Mouse (Mus musculus): ENCODE measurements at regions not wholly inside any gene's neighbourhood (a gene's known extent, or its start where the extent isn't known, plus 50 kb on each side); places are given as distances from the start of the nearest gene placed in this dataset.
"Not testable (repeated sequence)": the region's sequence is repeated elsewhere in the genome, so short reads cannot be mapped to it uniquely, and the experiment has no call there.

DNA sequence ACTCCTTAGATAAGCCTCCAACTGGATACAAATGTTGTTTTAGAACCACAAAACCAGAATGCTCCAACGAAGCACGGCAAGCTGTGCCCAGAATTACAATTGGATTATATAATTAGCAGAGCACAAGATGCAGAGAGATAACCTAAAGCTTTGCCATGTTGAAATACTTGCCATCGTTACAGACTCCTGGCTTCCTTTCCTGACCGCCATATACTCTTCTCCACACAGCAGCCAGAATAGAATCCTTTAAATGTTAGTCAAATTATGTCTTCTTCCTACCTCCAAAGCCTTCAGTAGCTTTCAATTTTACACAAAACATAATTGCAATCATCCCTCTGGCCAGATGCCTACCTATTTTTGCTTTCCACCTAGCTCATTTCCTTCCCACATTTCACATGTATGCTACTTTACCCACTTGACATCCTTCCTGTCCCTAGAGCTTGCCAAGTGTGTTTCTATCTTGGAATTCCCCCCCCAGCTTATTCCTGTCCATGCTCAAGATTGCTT lies 52.8 kb upstream of the G2e3 start:
- no peak for DNase-seq (ENCODE audit: low spot score in 2 of 2)

DNA sequence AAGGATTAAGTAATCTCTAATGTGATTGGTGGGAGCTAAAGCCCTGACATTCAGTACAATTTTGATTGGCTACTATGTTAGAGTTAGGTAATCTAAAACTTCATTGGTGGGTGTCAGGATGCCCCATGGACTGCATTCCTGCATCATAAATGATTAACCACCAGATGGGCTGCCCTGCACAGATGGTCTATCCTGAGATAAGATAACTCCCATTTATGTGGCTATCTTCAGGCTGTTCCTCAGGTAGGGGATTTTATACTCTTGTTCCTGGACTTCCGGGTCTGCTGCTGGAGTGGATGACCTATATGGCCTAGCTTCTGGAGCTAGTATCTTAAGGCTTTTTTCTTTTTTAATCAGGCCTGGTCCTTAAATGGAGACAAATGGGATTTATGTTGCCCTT lies 69.5 kb upstream of the G2e3 start:
- no peak for DNase-seq (ENCODE audit: low spot score in 2 of 2)

DNA sequence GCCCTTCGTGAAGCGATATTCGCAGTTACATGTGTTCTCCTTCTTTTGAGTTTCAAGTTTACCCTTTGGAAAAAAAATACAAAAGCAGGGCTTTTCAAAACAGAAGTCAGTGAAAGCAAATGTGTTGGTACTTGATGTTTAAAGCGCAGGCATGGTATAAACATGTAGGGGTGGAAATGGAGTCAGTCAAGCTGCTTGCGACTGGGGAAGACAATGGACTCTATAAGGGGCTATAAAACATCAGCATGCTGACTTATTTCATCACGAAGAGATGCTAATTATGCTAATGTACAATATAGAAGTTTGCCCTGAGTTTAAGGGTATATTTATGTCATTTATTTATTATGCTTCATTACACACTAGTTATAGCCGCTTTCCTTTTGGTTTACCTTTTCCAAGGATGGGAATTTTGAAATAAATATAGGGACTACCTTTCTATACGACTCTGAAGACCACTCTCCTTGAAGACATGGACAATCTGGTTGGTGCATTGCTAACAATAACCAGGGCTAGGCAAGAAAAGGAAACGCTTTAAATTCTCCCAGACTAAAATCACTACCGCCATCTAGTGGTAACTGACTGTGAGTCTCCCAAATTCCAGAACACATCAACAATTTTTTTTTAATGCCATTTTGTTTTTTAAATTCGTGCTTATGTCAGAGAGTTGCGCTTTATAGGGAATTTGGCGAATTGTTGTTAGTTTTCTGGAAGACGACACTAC lies 71.9 kb upstream of the G2e3 start:
- no peak for DNase-seq (ENCODE audit: low spot score in 2 of 2)

DNA sequence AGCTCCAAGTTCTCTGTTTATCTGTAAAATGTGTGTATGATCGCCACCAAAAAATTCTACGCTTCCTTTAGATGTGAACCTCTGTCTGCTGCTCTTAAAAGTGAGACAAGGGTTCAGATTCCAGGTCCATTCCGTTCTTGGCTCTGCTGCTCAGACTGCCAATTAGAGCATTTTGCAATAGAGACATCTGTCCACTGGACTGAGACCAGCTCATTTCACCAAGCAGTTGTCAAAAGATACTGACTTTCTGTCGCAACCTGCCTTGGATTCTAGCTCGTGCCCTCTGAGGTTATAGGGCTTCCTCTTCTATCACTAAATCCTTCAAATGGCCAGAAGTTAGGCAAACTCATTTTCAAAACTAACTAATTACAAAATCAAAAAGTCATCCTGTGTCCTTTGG lies 74.4 kb upstream of the G2e3 start:
- DNase-seq (ENCODE audit: low spot score in 2 of 2), result no peak

DNA sequence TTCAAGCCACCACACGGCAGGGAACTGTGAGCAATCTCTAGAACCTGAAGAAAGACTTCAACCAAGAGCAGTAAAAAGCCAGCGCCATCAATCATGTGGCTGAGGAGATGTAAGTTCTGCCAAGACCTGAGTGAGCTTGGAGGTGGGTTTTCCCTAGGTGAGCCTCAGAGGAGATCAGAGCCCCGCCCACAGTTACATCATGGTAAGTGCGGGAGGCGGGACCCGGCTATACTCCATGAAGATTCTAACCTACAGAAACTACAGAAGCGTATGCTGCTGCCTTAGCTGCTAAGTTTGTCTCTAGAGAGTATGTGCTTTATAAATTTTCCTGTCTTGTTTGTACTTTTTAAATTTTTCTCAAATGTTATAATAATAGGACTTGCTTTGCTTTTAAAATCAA lies 105.0 kb upstream of the G2e3 start:
- no peak for DNase-seq (ENCODE audit: low spot score in 2 of 2)

DNA sequence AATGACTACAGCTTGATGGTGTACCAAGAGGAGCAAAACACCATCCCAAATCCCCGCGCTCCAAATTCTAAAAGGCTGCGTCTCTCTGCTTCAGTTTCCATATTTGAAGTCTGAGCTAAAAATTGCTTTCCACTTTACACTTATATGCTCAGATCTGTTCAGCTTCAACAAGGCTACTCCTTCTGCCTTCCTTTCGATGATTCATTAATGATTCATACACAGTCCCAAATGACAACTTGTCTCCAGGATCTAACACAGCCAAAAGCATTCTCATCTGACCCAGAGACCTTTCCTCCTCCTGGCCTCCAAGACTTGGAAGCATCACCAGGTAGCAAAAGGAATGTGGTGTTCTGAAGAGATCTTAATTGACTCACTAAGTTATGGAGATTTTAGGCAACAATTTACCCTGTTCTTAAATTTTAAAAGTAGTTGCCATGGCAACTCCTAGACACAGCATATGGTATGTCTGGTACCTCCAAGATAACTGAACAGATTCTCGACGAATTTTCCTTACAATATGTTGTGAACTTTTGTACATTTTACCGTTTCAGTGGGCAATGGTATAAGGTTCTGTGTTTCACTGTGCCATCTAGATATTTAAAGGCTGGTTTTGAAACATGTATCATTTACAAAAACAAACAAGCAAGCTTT lies 106.6 kb upstream of the G2e3 start:
- DNase-seq (ENCODE audit: low spot score in 2 of 2), result no peak

DNA sequence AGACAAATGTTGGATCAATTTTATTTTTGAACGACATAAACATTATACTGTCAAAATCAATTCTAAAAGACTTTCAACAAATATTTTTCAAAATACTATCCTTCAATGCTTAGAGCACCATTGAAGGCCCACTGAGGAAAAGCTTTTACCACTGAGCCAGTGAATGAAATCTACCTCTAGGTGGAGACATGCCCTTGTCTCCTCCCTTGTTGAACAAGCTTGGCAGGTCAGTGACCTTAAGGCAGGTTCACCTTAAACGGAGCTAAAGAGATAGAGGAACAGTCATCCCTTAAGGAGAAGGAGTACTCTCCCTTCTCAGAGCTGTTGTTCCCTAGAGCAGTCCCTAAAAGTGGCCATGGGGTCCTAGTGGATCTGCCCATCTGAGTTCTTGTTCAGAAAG lies 136.2 kb upstream of the G2e3 start:
- DNase-seq (ENCODE audit: low spot score in 2 of 2), result no peak

DNA sequence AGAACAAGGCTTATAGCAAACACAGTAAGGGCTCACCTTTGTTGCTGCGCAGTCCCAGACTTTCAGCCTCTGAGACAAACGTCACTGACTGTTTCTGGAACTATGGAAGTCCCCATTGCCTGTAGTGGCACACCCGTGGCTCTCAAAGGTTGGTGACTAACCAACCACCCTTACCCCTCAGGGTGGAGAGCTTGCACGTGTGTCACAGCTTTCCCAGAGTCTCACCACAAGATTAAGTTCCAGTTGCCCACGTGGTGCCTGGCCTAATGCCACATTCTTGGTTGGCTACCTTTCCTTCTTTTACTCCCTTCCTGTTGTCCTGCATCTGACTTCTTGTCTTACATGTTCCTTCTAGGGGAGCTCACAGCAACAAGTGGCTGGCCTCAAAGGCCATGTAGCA lies 151.6 kb upstream of the G2e3 start:
- DNase-seq (ENCODE audit: low spot score in 2 of 2), result no peak

DNA sequence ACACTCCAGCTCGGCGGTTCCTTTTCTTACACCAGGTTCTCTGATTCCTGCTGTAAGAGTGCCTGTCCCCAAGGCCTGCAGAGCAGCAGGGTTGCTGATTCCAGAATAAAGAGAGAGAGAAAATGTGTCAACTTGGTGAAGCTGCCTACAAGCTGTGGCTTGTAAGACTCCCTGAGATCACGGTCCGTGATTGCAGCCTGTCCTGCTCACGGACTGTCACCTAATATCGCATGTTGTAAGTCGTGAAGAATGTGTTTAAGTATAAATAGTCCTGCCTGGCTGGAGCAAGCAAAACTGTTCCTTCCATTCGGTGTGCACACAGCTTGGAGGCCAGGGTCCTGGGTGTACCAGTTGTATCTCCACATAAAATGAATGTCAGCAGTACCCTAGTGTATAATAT lies 152.7 kb upstream of the G2e3 start:
- DNase-seq (ENCODE audit: low spot score in 2 of 2), result no peak

DNA sequence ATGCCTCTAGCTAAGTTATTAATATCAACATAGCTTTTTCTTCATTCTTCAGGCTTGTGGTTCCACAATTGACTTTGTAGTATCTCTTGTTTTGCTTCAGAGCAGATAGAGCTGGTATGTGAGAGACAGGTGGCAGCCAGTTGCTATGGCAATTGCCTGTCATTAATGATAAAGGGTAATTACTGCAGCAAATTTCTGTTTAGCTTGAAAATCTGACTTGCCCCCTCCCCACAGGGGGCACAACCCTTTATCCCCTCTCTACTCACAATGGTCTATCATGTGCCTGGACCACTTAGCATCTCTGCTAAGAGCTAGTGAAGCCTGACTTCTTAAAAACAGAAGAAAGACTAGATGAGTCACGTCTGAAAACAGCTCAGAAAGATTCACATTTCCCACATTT lies 157.1 kb upstream of the G2e3 start:
- no peak for DNase-seq (ENCODE audit: low spot score in 2 of 2)

DNA sequence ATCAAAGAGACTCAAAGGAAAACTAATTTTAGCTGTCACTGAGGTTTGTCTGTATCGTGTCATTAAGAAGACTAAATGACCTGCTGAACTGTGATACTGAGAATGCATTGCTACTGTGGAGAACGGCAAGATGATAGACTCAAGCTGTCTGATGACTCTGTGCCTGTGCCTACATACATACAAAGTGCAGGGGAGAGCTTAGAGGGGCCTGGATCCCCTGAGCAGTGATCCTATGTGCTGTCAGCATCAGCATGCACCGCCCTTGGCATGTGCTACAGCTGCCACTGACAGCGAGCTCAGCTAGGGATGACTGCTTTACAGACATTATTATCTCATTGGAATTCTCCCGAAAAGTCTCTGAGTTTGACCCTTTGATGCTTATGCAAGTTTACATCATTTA lies 157.7 kb upstream of the G2e3 start:
- no peak for DNase-seq (ENCODE audit: low spot score in 2 of 2)

DNA sequence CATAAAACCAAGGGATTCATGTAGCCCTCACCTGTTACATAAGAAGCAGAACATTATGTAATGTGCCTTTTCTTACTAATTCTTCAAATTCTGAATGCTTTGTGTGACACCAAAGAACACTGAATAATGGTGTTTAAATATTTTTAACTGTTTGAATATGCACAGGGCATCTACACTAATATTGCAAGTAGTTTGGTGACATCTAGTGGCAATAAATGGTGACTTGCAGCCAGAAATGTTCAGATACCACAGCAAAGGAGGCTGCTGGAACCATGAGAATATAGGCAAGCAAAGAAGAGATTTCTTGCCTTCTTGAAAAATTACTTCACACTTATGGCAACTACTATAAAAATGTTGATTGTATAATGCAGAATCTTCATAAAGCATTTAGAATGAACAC lies 159.6 kb upstream of the G2e3 start:
- no peak for DNase-seq (ENCODE audit: low spot score in 2 of 2)

DNA sequence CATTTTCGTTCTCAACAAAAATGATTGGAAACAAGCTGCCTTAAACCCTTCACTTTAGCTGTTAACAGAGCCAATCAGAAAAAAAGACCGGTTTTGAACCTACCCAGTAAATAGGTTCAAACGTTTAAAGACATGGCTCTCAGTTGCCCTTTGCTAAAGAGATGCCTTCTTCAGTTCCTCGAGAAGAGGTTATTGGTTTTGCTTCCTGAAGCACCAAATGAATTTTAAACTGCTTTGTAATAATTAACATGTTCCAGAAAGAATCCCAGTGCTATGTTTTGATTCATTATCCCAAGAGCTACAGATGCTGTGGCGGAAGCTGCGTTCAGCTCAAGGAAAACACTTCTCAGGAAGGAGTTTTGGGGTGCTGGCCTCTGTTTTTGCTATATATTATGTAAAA lies 160.1 kb upstream of the G2e3 start:
- no peak for DNase-seq (ENCODE audit: low spot score in 2 of 2)

DNA sequence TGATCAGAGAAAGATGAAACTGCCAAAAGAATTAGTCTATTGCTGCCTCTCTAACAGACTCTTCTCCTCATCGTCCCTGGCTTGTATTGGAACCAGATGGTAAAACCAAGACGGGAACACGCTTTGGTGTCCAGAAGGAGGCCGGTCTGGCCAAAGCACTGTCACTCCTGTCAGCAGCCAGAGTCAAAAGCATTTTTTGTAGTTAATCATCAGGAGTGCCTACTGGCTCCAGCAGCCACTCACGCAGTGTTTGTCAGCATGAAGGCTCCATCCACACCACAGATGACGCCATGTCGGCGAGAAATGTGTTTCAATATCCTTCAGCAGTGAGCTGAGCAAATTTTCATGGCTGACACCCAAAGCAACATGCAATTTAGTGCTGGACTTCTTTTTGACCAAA lies 162.1 kb upstream of the G2e3 start:
- DNase-seq (ENCODE audit: low spot score in 2 of 2), result no peak

DNA sequence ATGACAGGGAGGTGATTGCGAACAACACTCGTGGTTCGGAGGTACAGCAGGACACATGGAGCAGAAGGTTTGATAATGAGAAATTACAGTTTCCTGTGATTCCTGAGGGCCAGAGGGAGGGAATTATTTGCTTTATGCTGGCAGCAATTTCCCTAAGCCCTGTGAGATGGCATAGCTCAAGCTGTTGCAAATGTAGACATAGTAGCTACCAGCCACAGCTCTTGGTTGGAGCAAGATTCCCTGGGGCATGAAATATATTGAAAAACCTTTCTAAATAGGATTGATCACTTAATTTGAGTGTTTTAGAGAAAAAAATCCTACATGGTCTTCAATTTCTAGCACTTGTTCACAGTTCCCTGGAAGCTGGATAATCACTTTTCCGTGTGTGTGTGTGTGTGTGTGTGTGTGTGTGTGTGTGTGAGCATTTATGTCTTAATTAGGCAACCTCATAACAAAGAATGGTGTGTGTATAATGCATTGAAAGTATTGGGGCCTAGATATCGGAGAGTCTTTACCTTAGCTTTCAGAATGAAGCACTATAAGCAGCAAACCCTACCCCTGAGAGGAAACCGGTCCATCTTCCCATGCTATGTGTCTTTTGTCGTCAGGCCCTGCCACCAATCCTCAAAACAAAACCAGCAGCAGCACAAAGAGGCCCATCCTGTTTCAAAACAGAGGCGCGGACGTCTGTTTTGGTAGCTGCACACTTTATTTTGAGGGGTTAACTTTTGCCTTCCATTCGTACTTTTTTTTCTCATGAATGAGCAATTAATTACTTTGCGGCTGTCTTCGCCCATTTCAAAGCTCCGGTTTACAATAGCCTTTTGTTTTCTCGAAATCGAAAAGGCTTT lies 172.7 kb upstream of the G2e3 start:
- no peak for DNase-seq (ENCODE audit: low spot score in 2 of 2)

DNA sequence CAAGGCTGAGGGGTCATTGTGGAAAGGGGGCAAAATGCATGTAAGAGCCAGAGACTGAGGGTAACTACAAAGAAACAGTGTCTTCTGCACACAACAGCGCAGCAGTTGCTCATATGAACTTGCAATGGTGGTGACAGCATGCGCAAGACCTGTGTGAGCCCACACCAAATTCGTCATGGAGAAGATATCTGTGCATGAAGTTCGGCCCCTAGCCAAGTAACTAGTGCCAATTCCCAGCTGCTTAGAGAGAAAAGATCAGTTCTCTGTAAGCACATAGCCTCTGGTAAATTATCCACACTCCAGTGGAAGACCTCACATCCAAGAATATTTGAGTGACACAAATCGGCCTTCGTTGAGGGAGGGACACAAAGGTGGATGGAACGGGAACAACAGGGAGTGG lies 182.7 kb upstream of the G2e3 start:
- DNase-seq (ENCODE audit: low spot score in 2 of 2), result no peak

DNA sequence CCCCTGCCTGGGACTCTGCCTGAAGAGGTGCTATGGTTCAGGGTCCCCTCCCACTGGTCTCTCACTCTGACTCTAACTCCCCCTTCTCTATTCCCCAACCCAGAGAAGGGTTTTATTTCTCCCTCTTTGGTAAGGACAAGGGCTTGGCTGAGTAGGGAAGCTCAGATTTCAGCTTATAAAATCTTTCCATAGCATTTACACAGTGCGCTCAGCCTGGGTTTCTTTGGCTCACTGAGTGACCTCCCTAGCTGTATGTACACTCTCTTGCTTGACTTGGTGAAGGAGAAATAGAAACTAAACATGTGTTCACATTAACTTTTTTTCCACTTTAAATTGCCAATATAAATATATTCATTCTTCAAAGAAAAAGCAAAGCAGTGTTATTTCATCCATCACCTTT lies 186.9 kb upstream of the G2e3 start:
- no peak for DNase-seq (ENCODE audit: low spot score in 2 of 2)

DNA sequence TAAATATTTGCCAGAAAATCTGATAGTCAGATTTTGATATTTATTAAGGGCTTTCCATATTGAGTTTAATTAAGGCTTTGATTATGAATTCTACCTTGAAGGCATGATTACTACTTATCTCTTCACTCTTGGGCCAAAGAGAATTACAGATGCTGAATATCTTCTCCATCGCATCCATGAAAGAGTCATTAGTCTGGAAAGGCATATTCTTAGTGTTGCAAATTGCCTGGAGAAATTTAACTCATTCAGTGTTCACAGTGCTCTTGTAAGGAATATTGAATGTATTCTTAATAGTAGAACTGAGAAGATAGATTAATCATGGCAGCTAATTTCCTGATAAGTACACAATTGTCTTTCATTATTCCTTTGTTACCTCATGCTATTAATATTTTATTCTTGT lies 187.7 kb upstream of the G2e3 start:
- no peak for DNase-seq (ENCODE audit: low spot score in 2 of 2)

DNA sequence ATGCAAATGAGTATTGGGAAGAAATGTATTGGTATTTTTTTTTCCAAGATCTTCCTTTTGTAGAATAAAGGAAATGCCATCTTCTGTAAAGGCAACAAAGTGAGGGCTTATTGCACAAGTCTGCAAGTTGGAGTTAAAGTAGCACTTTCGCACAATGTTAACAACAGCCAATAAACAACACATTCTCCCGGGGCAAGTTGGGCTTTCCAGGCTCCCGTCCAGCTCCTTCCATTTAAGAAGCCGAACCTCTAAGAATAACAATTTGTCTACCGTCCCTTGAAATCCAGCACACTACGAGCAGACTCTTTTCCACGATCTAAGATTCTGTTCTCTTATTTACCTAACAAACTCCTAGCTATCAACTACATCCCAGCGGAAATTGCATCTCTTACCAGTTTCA lies 199.9 kb upstream of the G2e3 start:
- no peak for DNase-seq (ENCODE audit: low spot score in 2 of 2)

DNA sequence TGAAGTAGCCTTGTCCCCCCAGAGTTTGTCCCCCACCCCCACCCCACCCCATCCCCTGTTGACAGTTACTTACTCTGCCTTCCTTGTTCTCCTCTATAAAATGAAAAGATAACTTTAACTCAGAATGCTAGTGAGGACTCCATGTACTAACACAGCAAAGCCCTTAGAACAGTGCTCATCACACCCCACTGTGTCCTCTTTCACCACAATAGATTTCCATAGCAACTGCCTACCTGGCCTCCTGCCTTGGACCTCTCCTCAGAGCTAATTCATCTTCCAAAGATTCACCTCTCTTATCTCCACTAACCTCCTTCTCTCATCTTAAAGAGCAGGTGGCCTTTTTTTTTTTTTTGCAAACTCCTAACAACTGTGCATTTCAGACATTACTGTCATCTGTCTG lies 204.0 kb upstream of the G2e3 start:
- no peak for DNase-seq (ENCODE audit: low spot score in 2 of 2)

DNA sequence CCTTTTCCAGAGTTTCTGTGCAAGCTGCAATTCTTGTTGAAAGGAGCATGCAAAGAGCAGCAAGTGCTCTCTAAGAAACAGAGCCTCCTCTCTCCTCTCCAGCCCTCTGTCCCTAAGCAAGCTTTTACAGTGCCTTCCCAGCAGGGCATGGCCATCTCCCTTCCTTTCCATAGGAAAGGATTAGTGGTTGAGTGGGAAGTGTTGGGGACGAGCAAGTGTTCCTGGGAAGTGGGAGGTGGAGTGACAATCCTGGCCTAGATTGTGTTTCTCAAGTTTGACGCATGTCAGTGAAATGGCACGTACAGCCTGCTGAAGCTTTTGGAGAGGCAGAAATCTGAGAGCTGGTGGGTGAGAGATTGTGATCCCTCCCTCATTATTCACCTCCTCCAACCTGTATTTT lies 204.7 kb upstream of the G2e3 start:
- DNase-seq (ENCODE audit: low spot score in 2 of 2), result no peak

DNA sequence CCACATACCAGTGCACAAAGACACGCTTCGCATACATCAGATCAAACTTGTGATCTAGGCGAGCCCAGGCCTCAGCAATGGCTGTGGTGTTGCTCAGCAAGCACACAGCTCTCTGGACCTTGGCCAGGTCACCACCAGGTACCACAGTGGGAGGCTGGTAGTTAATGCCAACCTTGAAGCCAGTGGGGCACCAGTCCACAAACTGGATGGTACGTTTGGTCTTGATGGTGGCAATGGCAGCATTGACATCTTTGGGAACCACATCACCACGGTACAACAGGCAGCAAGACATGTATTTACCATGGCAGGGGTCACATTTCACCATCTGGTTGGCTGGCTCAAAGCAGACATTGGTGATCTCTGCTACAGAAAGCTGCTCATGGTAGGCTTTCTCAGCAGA lies 214.2 kb upstream of the G2e3 start:
- not testable (repeated sequence) for DNase-seq (ENCODE audit: low spot score in 2 of 2)

DNA sequence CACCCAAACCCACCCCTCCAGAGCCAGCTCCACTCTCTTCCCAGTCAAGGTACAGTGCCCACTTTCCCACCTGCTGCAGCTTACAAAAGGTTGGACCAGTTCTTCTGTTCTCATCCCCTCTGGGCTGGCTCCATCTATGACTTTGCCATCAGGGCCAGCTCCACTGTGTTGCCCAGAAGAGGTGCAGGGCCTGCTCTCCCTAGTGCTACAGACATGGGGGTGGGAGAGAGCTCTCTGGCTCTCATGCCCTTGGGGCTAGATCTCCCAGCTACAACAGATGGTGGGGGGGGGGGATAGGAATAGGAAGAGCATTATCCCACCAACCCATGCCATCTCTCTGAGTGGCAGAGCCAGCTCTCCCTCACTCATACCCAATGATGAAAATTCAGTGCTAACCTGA lies 219.6 kb upstream of the G2e3 start:
- no peak for DNase-seq (ENCODE audit: low spot score in 2 of 2)
